Mouse (Mus musculus) heart, postnatal 36 days (tissue): ENCODE measurements around the gene Gm9964. TPM values are rescaled to one million over a fixed set of nuclear protein-coding genes. Genes with fewer than 3 reads are reported as not detected.
A peak's percentile ranks its signal among the peaks of the same experiment; 100 is the strongest.

Experiments used
- DNase-seq, 2 experiments: peaks; one replicate each; pipeline ENCODE4 v3.0.0; 2021 to 2022
- intact Hi-C: fragments of 180-260 bp; cut with DNase I; formaldehyde crosslinking; loops from one replicate; pipeline ENCODE4 v1.15.1; 2025
- total RNA-seq, 2 experiments: library from RNA; stranded (reverse); gene quantifications; 2 replicates each; pipeline ENCODE4 v1.2.3; 2021

The Gm9964 gene
- total RNA-seq, result not detected

GRCm38 (mm10) chr11:79296856-79297491 is at the start of gene Gm9964:
Gm9964 (minus strand) TSS chr11:79296906.
- intact Hi-C loops, result loop anchor here (1.0 to 10.0 kb wide), 5 partner anchors 73 to 442 kb away; no protein-coding TSS in a partner anchor
- DNase-seq, result no peak

GRCm38 (mm10) chr11:79339808-79340781 is 43.4 kb upstream of the Gm9964 start:
- peak; percentile 22 to 30 for DNase-seq
- intact Hi-C loops, result no loop called here

GRCm38 (mm10) chr11:79339234-79339807 is 42.6 kb upstream of the Gm9964 start, which contains the start of gene Nf1:
Nf1 (plus strand) TSS chr11:79339693.
- intact Hi-C loops, result no loop called here
- peak; percentile 93 to 96 for DNase-seq

- intact Hi-C loops, result no loop called here
- DNase-seq, result peak in 1 of 2 experiments; percentile 8
These were observed 41.9 kb upstream of the Gm9964 start for GRCm38 (mm10) chr11:79338621-79339020.

GRCm38 (mm10) chr11:79336722-79337267 is 40.1 kb upstream of the Gm9964 start:
- peak in 1 of 2 experiments; percentile 32 for DNase-seq
- intact Hi-C loops, result no loop called here

- intact Hi-C loops, result no loop called here
- no peak for DNase-seq
These were observed 38.4 kb upstream of the Gm9964 start for GRCm38 (mm10) chr11:79335077-79335476.

- no peak for DNase-seq
- intact Hi-C loops, result no loop called here
These were observed 32.9 kb upstream of the Gm9964 start for GRCm38 (mm10) chr11:79329585-79329984.

GRCm38 (mm10) chr11:79328060-79328459 is 31.4 kb upstream of the Gm9964 start:
- intact Hi-C loops, result no loop called here

GRCm38 (mm10) chr11:79327106-79327505 is 30.4 kb upstream of the Gm9964 start:
- intact Hi-C loops, result no loop called here
- no peak for DNase-seq

More at GRCm38 (mm10) chr11:79328060-79328459, 31.4 kb upstream of the Gm9964 start:
- no peak for DNase-seq

GRCm38 (mm10) chr11:79325663-79326062 is 29.0 kb upstream of the Gm9964 start:
- no peak for DNase-seq
- intact Hi-C loops, result no loop called here

GRCm38 (mm10) chr11:79323985-79324685 is 27.4 kb upstream of the Gm9964 start:
- intact Hi-C loops, result loop anchor here (1.0 kb wide), 1 partner anchor 17 kb away; no protein-coding TSS in a partner anchor
- no peak for DNase-seq

- intact Hi-C loops, result no loop called here
- peak in 1 of 2 experiments; percentile 14 for DNase-seq
These were observed 23.1 kb upstream of the Gm9964 start for GRCm38 (mm10) chr11:79319807-79320206.

- DNase-seq, result no peak
- intact Hi-C loops, result no loop called here
These were observed 20.2 kb upstream of the Gm9964 start for GRCm38 (mm10) chr11:79316807-79317345.

- intact Hi-C loops, result no loop called here
- no peak for DNase-seq
These were observed 13.8 kb upstream of the Gm9964 start for GRCm38 (mm10) chr11:79310467-79310866.

- no peak for DNase-seq
- intact Hi-C loops, result loop anchor here (1.0 kb wide), 1 partner anchor 17 kb away; no protein-coding TSS in a partner anchor
These were observed 11.0 kb upstream of the Gm9964 start for GRCm38 (mm10) chr11:79307560-79308200.

GRCm38 (mm10) chr11:79306996-79307395 is 10.3 kb upstream of the Gm9964 start:
- peak in 1 of 2 experiments; percentile 52 for DNase-seq
- intact Hi-C loops, result loop anchor here (1.0 kb wide), 1 partner anchor 17 kb away; no protein-coding TSS in a partner anchor

- peak in 1 of 2 experiments; percentile 29 for DNase-seq
- intact Hi-C loops, result no loop called here
These were observed 9.8 kb upstream of the Gm9964 start for GRCm38 (mm10) chr11:79306510-79306909.

- intact Hi-C loops, result no loop called here
- DNase-seq, result no peak
These were observed 9.1 kb upstream of the Gm9964 start for GRCm38 (mm10) chr11:79305697-79306340.
